Mouse (Mus musculus): Measurements from ENCODE around the gene Slc35a5. TPM values are rescaled to one million over a fixed set of nuclear protein-coding genes. Genes with fewer than 3 reads are reported as not detected.

The Slc35a5 gene
- 40.9 TPM for polyA plus RNA-seq (2017; shearing (Covaris generic))

GRCm38 (mm10) chr16:45158522-45159388 lies at the start of gene Slc35a5, which contains the start of gene Atg3:
TSS of gene Slc35a5 (minus strand) at chr16:45158706.
TSS of gene Atg3 (plus strand) at chr16:45158785.

GRCm38 (mm10) chr16:45093137-45093731 lies 65.3 kb downstream of the Slc35a5 start, which contains the start of gene Ccdc80:
TSS of gene Ccdc80 (plus strand) at chr16:45093402.

Other genes starting within 250 kb of the Slc35a5 start
- 1.9 TPM for gene Cd200r3, start 215.0 kb downstream of the Slc35a5 start, polyA plus RNA-seq (2017; shearing (Covaris generic))
- gene Ccdc80, start 65.3 kb downstream of the Slc35a5 start, polyA plus RNA-seq (2017; shearing (Covaris generic)), result 0.36 TPM
- gene Atg3, start 79 bp upstream of the Slc35a5 start, polyA plus RNA-seq (2017; shearing (Covaris generic)), result 83.0 TPM
- 68.6 TPM for gene Btla, start 65.6 kb upstream of the Slc35a5 start, polyA plus RNA-seq (2017; shearing (Covaris generic))